Mouse (Mus musculus) stomach, postnatal 0 days (tissue): ENCODE measurements at regions not wholly inside any gene's neighbourhood (a gene's known extent, or its start where the extent isn't known, plus 50 kb on each side); places are given as distances from the start of the nearest gene placed in this dataset.

Experiments used
- ATAC-seq: fragments of 200-750 bp; cut with Nextera tagmentation; 2 replicates; pipeline ENCODE4 v1.8.0; 2017; ENCODE audit not compliant: low FRiP score, low TSS enrichment
- DNase-seq: peaks from one replicate; pipeline ENCODE4 v3.0.0-alpha.2; 2016; ENCODE audit warnings: low spot score
- H3K27ac ChIP-seq: fragments of 300-500 bp; sonication (generic); replicated peaks from 2 replicates; pipeline ENCODE4 v1.5.1; 2014; ENCODE audit warnings: mild to moderate bottlenecking, control low read depth
- H3K27me3 ChIP-seq: fragments of 300-500 bp; sonication (generic); 2 replicates; pipeline ENCODE4 v1.6.1; 2014; ENCODE audit warnings: low read length; ENCODE audit not compliant: control insufficient read depth, insufficient read depth
- H3K36me3 ChIP-seq: fragments of 300-500 bp; sonication (generic); 2 replicates; pipeline ENCODE4 v1.6.1; 2014; ENCODE audit warnings: low read length, mixed read lengths; ENCODE audit not compliant: control insufficient read depth, insufficient read depth
- H3K4me1 ChIP-seq: fragments of 300-500 bp; sonication (generic); replicated peaks from 2 replicates; pipeline ENCODE4 v1.6.1; 2014; ENCODE audit warnings: antibody characterized with exemption; ENCODE audit not compliant: control insufficient read depth, insufficient read depth
- H3K4me2 ChIP-seq: fragments of 300-500 bp; sonication (generic); replicated peaks from 2 replicates; pipeline ENCODE4 v1.6.1; 2014; ENCODE audit warnings: low read depth, mild to moderate bottlenecking, control low read depth, moderate library complexity
- H3K4me3 ChIP-seq: fragments of 300-500 bp; sonication (generic); 2 replicates; pipeline ENCODE4 v1.5.1; 2014; ENCODE audit warnings: low read depth, low read length, control low read depth
- H3K9ac ChIP-seq: fragments of 300-500 bp; sonication (generic); 2 replicates; pipeline ENCODE4 v1.6.1; 2014; ENCODE audit warnings: mild to moderate bottlenecking, low read length, control low read depth, mixed read lengths
- H3K9me3 ChIP-seq: fragments of 300-500 bp; sonication (generic); 2 replicates; pipeline ENCODE4 v1.6.1; 2016; ENCODE audit warnings: low read length; ENCODE audit not compliant: control insufficient read depth
- CTCF ChIP-seq: IDR thresholded peaks from 2 replicates; pipeline ENCODE4 v1.5.1; 2016; ENCODE audit warnings: antibody characterized with exemption, low read depth, mild to moderate bottlenecking, moderate library complexity
- EP300 ChIP-seq: optimal IDR thresholded peaks from 2 replicates; pipeline ENCODE3; 2016; ENCODE audit warnings: antibody characterized with exemption
- WGBS: fragments of 180-500 bp; shearing (Covaris S2); extraction: QIAGEN DNeasy Blood & Tissue Kit; methylation state at CpG from one replicate; pipeline ENCODE4 v1.1.7; 2014; 5-methylcytosine and 5-hydroxymethylcytosine counted together

- 33% methylated on average over 11 of the region's 11 CpGs for WGBS
- DNase-seq (no peak), ATAC-seq (no peak)
- H3K4me1 ChIP-seq = no peaks in the 10 kb centered on the region
- no peaks in the 10 kb centered on the region for H3K9me3 ChIP-seq
- TF ChIP-seq EP300 = no peak
- no peak for TF ChIP-seq CTCF
- no peak overlapping the region for H3K27ac ChIP-seq
- no peak overlapping the region for H3K4me3 ChIP-seq
- H3K36me3 ChIP-seq = no peaks in the 10 kb centered on the region
- H3K27me3 ChIP-seq = no peaks in the 10 kb centered on the region
- H3K4me2 ChIP-seq = no peak overlapping the region
- H3K9ac ChIP-seq = no peak overlapping the region
Measured at GRCm38 (mm10) chr11:25157135-25157860, 1053.3 kb downstream of the 5730522E02Rik start.

DNA sequence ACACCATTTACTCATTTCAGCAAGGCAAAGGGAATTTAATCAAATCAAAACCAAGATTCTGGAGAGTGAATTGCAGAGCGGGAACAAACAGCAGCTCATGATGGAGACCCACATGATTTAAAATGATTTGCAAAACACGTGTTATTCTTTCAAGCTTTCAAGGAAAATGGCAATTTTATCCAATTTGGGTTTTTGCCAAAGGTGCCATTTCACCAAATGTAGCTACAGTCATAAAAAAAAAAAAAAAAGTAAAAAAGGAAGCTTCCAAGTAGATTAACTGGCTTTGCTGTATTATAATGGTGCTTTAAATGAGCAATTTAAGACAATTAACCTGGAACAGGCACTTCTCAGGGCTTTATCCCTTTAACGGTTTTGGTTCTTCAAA, 1052.7 kb downstream of the 5730522E02Rik start:
- no peaks in the 10 kb centered on the region for H3K27me3 ChIP-seq
- DNase-seq (no peak), ATAC-seq (no peak)
- no peak overlapping the region for H3K9ac ChIP-seq
- no peaks in the 10 kb centered on the region for H3K9me3 ChIP-seq
- H3K36me3 ChIP-seq = no peaks in the 10 kb centered on the region
- no peak overlapping the region for H3K4me3 ChIP-seq
- no peaks in the 10 kb centered on the region for H3K4me1 ChIP-seq
- H3K27ac ChIP-seq = no peak overlapping the region
- TF ChIP-seq CTCF (no peak), EP300 (no peak)
- no peak overlapping the region for H3K4me2 ChIP-seq
- WGBS = 58% methylated on average over 3 of the region's 3 CpGs

- 96% methylated on average over 1 of the region's 1 CpGs for WGBS
- ATAC-seq = no peak
- Histone ChIP-seq H3K4me3 (no peak overlapping the region), H3K4me1 (no peaks in the 10 kb centered on the region), H3K27ac (no peak overlapping the region), H3K9me3 (no peaks in the 10 kb centered on the region), H3K4me2 (no peak overlapping the region), H3K27me3 (no peaks in the 10 kb centered on the region), H3K36me3 (no peaks in the 10 kb centered on the region), H3K9ac (no peak overlapping the region)
- no peak for TF ChIP-seq EP300
- TF ChIP-seq CTCF = no peak
- no peak for DNase-seq
Measured at GRCm38 (mm10) chr11:25158884-25159283, 1051.7 kb downstream of the 5730522E02Rik start.

DNA sequence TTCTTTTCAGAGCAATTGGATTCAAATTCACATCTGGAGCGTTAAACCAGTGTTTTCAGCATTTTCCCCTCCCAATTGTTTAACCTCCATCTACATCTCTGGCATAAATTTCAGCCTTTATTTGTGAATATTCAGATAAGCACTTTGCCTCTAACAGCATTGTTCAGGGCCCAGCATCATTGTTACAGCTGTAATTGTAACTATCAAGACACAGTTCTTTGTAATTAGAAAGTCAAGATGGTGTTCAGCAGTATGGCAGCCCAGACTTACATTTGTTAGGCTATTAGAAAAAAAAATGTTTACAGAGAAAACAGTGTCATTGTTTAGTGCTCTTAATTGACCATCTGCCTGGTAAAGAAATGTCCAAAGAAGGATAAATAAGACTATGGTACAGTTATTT, 1042.6 kb downstream of the 5730522E02Rik start:
- TF ChIP-seq EP300 (no peak), CTCF (no peak)
- no peaks in the 10 kb centered on the region for H3K9me3 ChIP-seq
- no peak for DNase-seq
- H3K4me1 ChIP-seq = no peaks in the 10 kb centered on the region
- no peak overlapping the region for H3K27ac ChIP-seq
- no peaks in the 10 kb centered on the region for H3K36me3 ChIP-seq
- no peak overlapping the region for H3K4me2 ChIP-seq
- ATAC-seq = no peak
- H3K27me3 ChIP-seq = no peaks in the 10 kb centered on the region
- no peak overlapping the region for H3K9ac ChIP-seq
- no peak overlapping the region for H3K4me3 ChIP-seq
- 92% methylated on average over 1 of the region's 1 CpGs for WGBS

- no peak overlapping the region for H3K27ac ChIP-seq
- no peaks in the 10 kb centered on the region for H3K4me1 ChIP-seq
- no peak overlapping the region for H3K4me2 ChIP-seq
- H3K9ac ChIP-seq = no peak overlapping the region
- no peaks in the 10 kb centered on the region for H3K9me3 ChIP-seq
- DNase-seq (no peak), ATAC-seq (no peak)
- no peaks in the 10 kb centered on the region for H3K27me3 ChIP-seq
- H3K36me3 ChIP-seq = no peaks in the 10 kb centered on the region
- WGBS = 70% methylated on average over 1 of the region's 1 CpGs
- H3K4me3 ChIP-seq = no peak overlapping the region
- TF ChIP-seq EP300 (no peak), CTCF (no peak)
Measured at GRCm38 (mm10) chr11:25171048-25171447, 1039.5 kb downstream of the 5730522E02Rik start.
